Mouse (Mus musculus) heart, postnatal 0 days (tissue): ENCODE measurements around the gene Macf1.

ENCODE experiments used
- CTCF ChIP-seq: IDR thresholded peaks from 2 replicates; pipeline ENCODE4 v1.5.1; 2016; ENCODE audit warnings: antibody characterized with exemption, control low read depth, low read depth
- EP300 ChIP-seq: IDR thresholded peaks from 2 replicates; pipeline ENCODE4 v1.6.1; 2016; ENCODE audit warnings: antibody characterized with exemption, low read depth

GRCm38 (mm10) chr4:123684260-123684659 lies at the start of gene Macf1:
- no peak for TF ChIP-seq CTCF
- no peak for TF ChIP-seq EP300
